Mouse (Mus musculus) ES-E14 (cell line): ENCODE measurements around the gene Cntrob.

ENCODE experiments used
- HCFC1 ChIP-seq: IDR thresholded peaks from 2 replicates; pipeline ENCODE4 v1.6.1; 2012; ENCODE audit warnings: low read length, inconsistent platforms, borderline replicate concordance; ENCODE audit not compliant: insufficient read depth
- MAFK ChIP-seq: IDR thresholded peaks from 2 replicates; pipeline ENCODE4 v1.6.1; 2014; ENCODE audit warnings: mild to moderate bottlenecking, low read depth, low read length, inconsistent platforms; ENCODE audit not compliant: insufficient read depth
- ZNF384 ChIP-seq: IDR thresholded peaks from 2 replicates; pipeline ENCODE4 v1.6.1; 2012; ENCODE audit warnings: low read depth, low read length, inconsistent platforms

DNA sequence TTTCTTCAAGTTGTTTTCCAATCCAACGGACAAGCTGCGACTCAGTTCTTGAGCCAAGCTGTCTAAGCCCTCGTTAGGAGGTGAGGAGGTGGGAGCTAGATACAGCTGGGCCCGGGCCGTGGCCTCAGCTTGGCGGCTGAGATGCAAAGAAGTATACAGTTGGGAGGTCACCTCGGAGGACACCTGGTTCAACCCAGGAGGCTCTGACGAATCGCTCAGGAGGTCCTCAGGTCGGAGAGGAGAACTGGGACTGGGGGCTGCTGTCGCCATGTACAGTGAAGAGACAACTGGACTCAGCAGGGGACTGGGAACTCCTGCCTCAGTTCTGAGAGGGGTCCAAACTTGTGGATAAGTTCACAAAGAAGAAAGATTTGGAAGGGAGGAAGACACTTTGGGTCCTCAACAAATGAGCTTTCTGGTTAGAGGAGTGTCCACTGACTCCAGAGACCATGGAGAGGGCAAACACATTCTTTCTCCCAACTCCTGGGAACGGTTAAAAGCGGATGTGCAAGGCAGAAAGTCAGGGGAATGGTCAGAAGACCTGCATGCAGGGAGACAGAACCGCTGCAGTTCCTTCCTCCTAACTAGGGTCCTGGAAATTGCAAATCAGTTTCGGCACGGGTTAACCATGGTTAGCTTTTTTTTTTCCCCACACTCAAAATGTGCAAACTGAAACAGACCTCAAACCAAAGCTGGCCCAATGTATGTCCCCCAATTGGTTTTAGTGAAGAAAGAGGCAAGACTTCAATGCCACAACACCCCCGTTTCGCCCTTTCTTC is 693 bp downstream of the Cntrob start:
- no peak for TF ChIP-seq ZNF384
- no peak for TF ChIP-seq MAFK
- no peak for TF ChIP-seq HCFC1
